Mouse (Mus musculus) liver, adult 2 months (tissue): ENCODE results near the gene Gdi1. TPM values are rescaled to one million over a fixed set of nuclear protein-coding genes. Genes with fewer than 3 reads are reported as not detected.

ENCODE experiments used
- DNase-seq: peaks from one replicate; pipeline ENCODE4 v3.0.0-alpha.2; 2011; ENCODE audit warnings: low read depth, low spot score; ENCODE audit errors: extremely low read depth
- H3K27ac ChIP-seq: fragments of 200-500 bp; replicated peaks from 2 replicates; pipeline ENCODE4 v1.5.1; 2012; ENCODE audit warnings: low read depth, mild to moderate bottlenecking, control low read depth, inconsistent platforms, low read length; ENCODE audit not compliant: insufficient read depth
- H3K27me3 ChIP-seq: fragments of 200-500 bp; 2 replicates; pipeline ENCODE4 v1.6.1; 2012; ENCODE audit warnings: mild to moderate bottlenecking, moderate library complexity, low read length, inconsistent platforms; ENCODE audit not compliant: control insufficient read depth, insufficient read depth
- H3K36me3 ChIP-seq: fragments of 200-500 bp; 2 replicates; pipeline ENCODE4 v1.6.1; 2012; ENCODE audit warnings: low read length, inconsistent platforms; ENCODE audit not compliant: control insufficient read depth, insufficient read depth
- H3K4me1 ChIP-seq: fragments of 200-500 bp; 2 replicates; pipeline ENCODE4 v1.6.1; 2011; ENCODE audit warnings: low read length; ENCODE audit not compliant: control insufficient read depth, insufficient read depth
- H3K4me3 ChIP-seq: fragments of 200-500 bp; 2 replicates; pipeline ENCODE4 v1.5.1; 2011; ENCODE audit warnings: low read depth, mild to moderate bottlenecking, control low read depth, low read length, moderate library complexity; ENCODE audit not compliant: insufficient read depth
- H3K79me2 ChIP-seq: fragments of 200-500 bp; 2 replicates; pipeline ENCODE4 v1.6.1; 2012; ENCODE audit warnings: inconsistent platforms, mild to moderate bottlenecking, low read length, moderate library complexity; ENCODE audit not compliant: control insufficient read depth, insufficient read depth
- H3K9ac ChIP-seq: fragments of 200-500 bp; 2 replicates; pipeline ENCODE4 v1.6.1; 2012; ENCODE audit warnings: low read depth, mild to moderate bottlenecking, control low read depth, inconsistent platforms, low read length
- CTCF ChIP-seq: fragments of 200-500 bp; IDR thresholded peaks from 2 replicates; pipeline ENCODE4 v1.5.1; 2011; ENCODE audit warnings: low read depth, low read length, control low read depth
- POLR2A ChIP-seq: fragments of 200-500 bp; IDR thresholded peaks from 2 replicates; pipeline ENCODE4 v1.6.1; 2011; ENCODE audit warnings: low read length, control low read depth; ENCODE audit not compliant: insufficient read depth; ENCODE audit errors: extremely low read depth
- WGBS: fragments of 180-500 bp; shearing (Covaris S2); methylation state at CpG from one replicate; pipeline ENCODE4 v1.1.7; 2018; 5-methylcytosine and 5-hydroxymethylcytosine counted together
- polyA plus RNA-seq: library from polyadenylated mRNA; depleted of rRNA; stranded (reverse); fragments of >200 nt; gene quantifications from 2 replicates; pipeline ENCODE4 v1.2.3, GENCODE M21; 2012
- total RNA-seq: library from RNA; depleted of rRNA; stranded (reverse); fragments of >200 nt; gene quantifications from 2 replicates; pipeline ENCODE4 v1.2.3, GENCODE M21; 2014

Gene Gdi1
- total and polyA plus RNA-seq, 2 experiments = 54.7 to 72.5 TPM

DNA sequence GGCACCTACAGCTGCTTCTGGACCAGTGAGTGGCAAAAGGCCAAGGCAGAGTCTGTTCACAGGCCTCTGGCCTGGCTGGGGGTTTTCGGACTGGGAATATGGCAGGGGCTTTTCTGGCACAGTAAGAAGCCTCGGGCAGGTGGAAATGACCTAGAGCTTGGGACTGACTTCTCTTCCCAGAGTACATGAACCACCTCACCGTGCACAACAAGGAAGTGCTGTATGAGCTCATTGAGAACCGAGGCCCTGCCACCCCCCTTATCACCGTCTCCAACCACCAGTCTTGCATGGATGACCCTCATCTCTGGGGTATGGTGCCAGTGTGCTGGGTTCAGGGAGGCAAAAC lies 21.7 kb upstream of the Gdi1 start:
- Histone ChIP-seq H3K4me3 (peak overlapping the region; percentile 67), H3K9ac (peak overlapping the region; percentile 91), H3K79me2 (peaks cover 3% of the 10 kb centered on the region; the same call in 1 of the 2 replicates), H3K36me3 (no peaks in the 10 kb centered on the region; the same call in 1 of the 2 replicates), H3K4me1 (peaks cover 6% of the 10 kb centered on the region; the same call in 1 of the 2 replicates), H3K27ac (peak overlapping the region; percentile 92), H3K27me3 (no peaks in the 10 kb centered on the region)
- 2% methylated on average over 5 of the region's 5 CpGs for WGBS
- TF ChIP-seq POLR2A = no peak
- no peak for TF ChIP-seq CTCF
- no peak for DNase-seq

DNA sequence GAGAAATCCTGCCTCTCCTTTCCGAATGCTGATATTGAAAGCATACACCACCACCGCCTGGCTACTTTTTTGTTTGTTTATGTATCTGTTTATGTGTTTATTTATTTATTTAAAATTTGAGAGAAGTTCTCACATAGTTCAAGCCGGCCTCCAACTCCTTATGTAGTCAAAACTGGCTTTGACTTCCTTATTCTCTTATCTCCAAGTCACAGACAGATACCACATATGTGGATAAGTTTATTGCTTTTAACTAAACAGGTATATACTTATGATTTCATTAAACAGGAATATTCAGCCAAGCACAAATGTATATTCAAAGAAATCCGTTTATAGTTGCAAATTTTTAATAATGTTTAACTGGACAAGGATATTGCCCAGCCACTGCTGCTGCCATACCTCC lies 11.4 kb upstream of the Gdi1 start:
- H3K27me3 ChIP-seq = no peaks in the 10 kb centered on the region
- H3K27ac ChIP-seq = no peak overlapping the region
- 87% methylated on average over 4 of the region's 4 CpGs for WGBS
- no peak overlapping the region for H3K9ac ChIP-seq
- peaks cover 3% of the 10 kb centered on the region; the same call in 1 of the 2 replicates for H3K4me1 ChIP-seq
- H3K4me3 ChIP-seq = no peak overlapping the region
- no peak for DNase-seq
- no peak for TF ChIP-seq CTCF
- TF ChIP-seq POLR2A = no peak
- H3K36me3 ChIP-seq = peaks cover 4% of the 10 kb centered on the region; the same call in 1 of the 2 replicates
- peaks cover 4% of the 10 kb centered on the region; the same call in 1 of the 2 replicates for H3K79me2 ChIP-seq

DNA sequence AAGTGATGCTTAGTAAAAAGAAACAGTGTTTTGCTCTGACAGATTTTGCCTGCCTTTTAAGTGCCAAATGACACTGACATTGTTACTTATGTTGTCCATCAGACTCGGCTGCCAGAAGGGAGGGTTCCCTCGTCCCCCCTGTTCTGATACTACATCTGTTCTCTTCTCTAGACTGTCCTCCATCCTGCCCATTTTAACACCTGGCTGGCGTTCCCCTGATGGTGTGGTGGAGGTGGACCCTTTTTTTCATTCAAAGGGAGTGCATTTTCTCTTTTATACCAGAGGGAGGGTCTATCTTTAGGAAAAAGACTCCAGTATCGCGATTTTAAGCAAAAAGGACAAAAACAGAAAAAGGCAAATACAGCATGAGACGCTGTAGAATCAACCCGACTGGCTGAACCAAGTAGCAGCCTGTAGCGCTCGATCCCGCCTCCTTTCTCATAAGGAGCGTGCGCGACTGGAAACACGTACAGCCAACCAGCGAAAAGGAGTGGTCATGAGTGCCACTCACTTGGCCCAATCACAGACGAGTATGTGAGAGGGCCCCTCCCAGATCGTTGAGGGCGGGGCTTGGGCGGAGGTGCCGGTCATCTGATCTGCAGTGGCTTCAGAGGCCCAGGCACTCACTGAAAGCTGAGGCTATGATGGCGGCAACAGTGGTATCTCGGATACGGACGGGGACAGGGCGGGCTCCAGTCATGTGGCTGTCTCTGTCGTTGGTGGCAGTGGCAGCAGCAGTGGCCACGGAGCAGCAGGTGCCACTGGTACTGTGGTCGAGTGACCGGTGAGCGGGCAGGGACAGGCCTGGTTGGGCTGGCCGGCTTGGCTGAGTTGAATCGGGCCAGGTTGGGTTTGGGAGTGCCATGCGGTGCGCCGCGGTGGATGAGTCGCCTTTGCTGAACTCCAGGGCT lies 8.0 kb upstream of the Gdi1 start, which contains the start of gene Atp6ap1:
Atp6ap1 (plus strand) TSS at position 560 of the 911 bp plus-strand sequence.
- Histone ChIP-seq H3K36me3 (peaks cover 12% of the 10 kb centered on the region), H3K9ac (peak within 1 kb of the TSS; percentile 93), H3K79me2 (peaks cover 4% of the 10 kb centered on the region; the same call in 1 of the 2 replicates), H3K27me3 (no peaks in the 10 kb centered on the region), H3K4me3 (peak within 1 kb of the TSS; percentile 85), H3K4me1 (peaks cover 3% of the 10 kb centered on the region; the same call in 1 of the 2 replicates), H3K27ac (peak within 1 kb of the TSS; percentile 57)
- under 1% methylated on average over 37 of the region's 37 CpGs for WGBS
- TF ChIP-seq CTCF (0 out of 2 replicates have a peak, but pooled peaks have one; percentile 0), POLR2A (peak; percentile 68)
- DNase-seq = peak; percentile 87

DNA sequence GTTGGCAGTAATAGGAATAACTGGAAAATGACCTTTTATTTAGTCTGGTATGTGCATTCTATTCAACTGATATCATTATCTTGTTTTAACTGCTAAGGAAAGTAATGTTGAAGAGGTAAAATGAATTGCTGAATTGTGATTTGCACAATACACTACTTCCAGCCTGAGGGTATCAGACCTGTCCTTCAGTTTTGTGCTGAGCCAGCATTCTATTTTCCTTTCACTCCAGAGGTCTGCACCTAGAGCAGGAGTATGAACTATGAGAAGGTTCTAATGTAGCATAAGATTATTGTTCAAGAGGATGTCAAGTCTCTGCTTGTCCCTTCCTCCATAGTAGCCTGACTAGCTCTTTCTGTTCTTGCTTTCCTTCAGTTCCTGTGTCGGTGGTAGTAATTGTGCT lies 6.5 kb upstream of the Gdi1 start:
- Histone ChIP-seq H3K9ac (no peak overlapping the region), H3K79me2 (peaks cover 4% of the 10 kb centered on the region; the same call in 1 of the 2 replicates), H3K27ac (no peak overlapping the region), H3K4me3 (no peak overlapping the region), H3K4me1 (peaks cover 3% of the 10 kb centered on the region; the same call in 1 of the 2 replicates), H3K36me3 (peaks cover 22% of the 10 kb centered on the region), H3K27me3 (no peaks in the 10 kb centered on the region)
- WGBS = 100% methylated on average over 1 of the region's 1 CpGs
- no peak for DNase-seq
- no peak for TF ChIP-seq POLR2A
- no peak for TF ChIP-seq CTCF

DNA sequence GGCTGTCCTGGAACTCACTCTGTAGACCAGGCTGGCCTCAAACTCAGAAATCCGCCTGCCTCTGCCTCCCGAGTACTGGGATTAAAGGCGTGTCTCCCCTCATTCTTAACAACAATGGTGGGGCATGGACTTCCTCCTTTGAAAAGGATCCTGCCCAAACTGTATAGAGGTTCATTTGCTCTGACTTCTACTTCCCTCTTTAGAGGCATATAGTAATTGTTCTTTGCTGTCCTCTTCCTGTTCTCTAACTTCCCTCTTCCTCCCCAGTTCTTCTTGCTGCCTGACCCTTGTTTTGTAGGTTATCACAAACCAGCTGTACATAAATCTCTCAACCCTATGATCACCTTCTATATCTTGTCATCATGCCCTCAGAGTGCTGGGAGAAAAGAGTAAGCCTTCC lies 5.1 kb upstream of the Gdi1 start:
- Histone ChIP-seq H3K4me3 (no peak overlapping the region), H3K9ac (no peak overlapping the region), H3K79me2 (peaks cover 4% of the 10 kb centered on the region; the same call in 1 of the 2 replicates), H3K36me3 (peaks cover 25% of the 10 kb centered on the region), H3K27me3 (no peaks in the 10 kb centered on the region), H3K4me1 (peaks cover 3% of the 10 kb centered on the region; the same call in 1 of the 2 replicates), H3K27ac (no peak overlapping the region)
- 77% methylated on average over 3 of the region's 3 CpGs for WGBS
- TF ChIP-seq POLR2A (no peak), CTCF (no peak)
- DNase-seq = no peak
